In genomic region chr17:77116972-77117371, GRCm38 (mm10) we compare ENCODE assay signal across 20 mouse cellular contexts.
"Had no signal": no experiment of that assay in that cellular context is flagged by ENCODE, and none has a peak within 500 bp of the region (broad histone marks: within the 10 kb centered on the region; RNA-seq: fewer than 3 reads in every experiment).

No protein-coding gene starts in this region.

- H3K9ac ChIP-seq: liver, embryonic 15.5 days; liver, postnatal 0 days; lung, embryonic 15.5 days; midbrain, embryonic 12.5 days; neural tube, embryonic 12.5 days; stomach, embryonic 15.5 days had no signal

- H3K36me3 ChIP-seq: liver, embryonic 15.5 days; lung, embryonic 15.5 days; midbrain, embryonic 10.5 days; midbrain, embryonic 12.5 days; neural tube, embryonic 12.5 days; stomach, embryonic 15.5 days had no signal

- H3K4me1 ChIP-seq: liver, embryonic 15.5 days; lung, embryonic 15.5 days; megakaryocyte, embryonic 14.5 days; midbrain, embryonic 10.5 days; midbrain, embryonic 12.5 days; neural tube, embryonic 12.5 days; stomach, embryonic 15.5 days had no signal

- DNase-seq: liver, postnatal 0 days; lung, adult 2 months; lung, postnatal 14 days; lung, postnatal 36 days; midbrain, embryonic 14.5 days; right cerebral cortex, postnatal 14 days; thymus, adult 2 months; thymus, postnatal 25 days; thymus, postnatal 4 days had no signal

- H3K4me3 ChIP-seq: liver, embryonic 15.5 days; lung, embryonic 15.5 days; megakaryocyte, embryonic 14.5 days; midbrain, embryonic 10.5 days; midbrain, embryonic 12.5 days; neural tube, embryonic 12.5 days; stomach, embryonic 15.5 days had no signal

- H3K27me3 ChIP-seq: liver, embryonic 15.5 days; lung, embryonic 15.5 days; megakaryocyte, embryonic 14.5 days; midbrain, embryonic 12.5 days; neural tube, embryonic 12.5 days; stomach, embryonic 15.5 days had no signal

- H3K27ac ChIP-seq: liver, embryonic 15.5 days; lung, embryonic 15.5 days; macrophage; midbrain, embryonic 10.5 days; midbrain, embryonic 12.5 days; neural tube, embryonic 12.5 days; stomach, embryonic 15.5 days; stomach, postnatal 0 days had no signal

- H3K9me3 ChIP-seq: liver, embryonic 15.5 days; lung, embryonic 15.5 days; midbrain, embryonic 10.5 days; midbrain, embryonic 12.5 days; neural tube, embryonic 12.5 days; stomach, embryonic 15.5 days had no signal

- H3K4me2 ChIP-seq: liver, embryonic 15.5 days; lung, embryonic 15.5 days; midbrain, embryonic 12.5 days; neural tube, embryonic 12.5 days; stomach, embryonic 15.5 days had no signal

- ATAC-seq: liver, postnatal 0 days; lung, postnatal 0 days; midbrain, embryonic 16.5 days had no signal
